Mouse (Mus musculus): ENCODE data around the gene Gnaz. TPM values are rescaled to one million over a fixed set of nuclear protein-coding genes. Genes with fewer than 3 reads are reported as not detected.

Gene Gnaz
- 0.50 and 0.79 TPM in 2 replicates for polyA plus RNA-seq (2015; fragmentation: Nextera tagmentation; extraction: Ambion mirVana)

GRCm38 (mm10) chr10:74966850-74967451 lies at the start of gene Gnaz:
TSS of gene Gnaz (plus strand) at chr10:74967177.

GRCm38 (mm10) chr10:75032395-75032794 lies 65.4 kb downstream of the Gnaz start, which contains the start of gene Rsph14:
TSS of gene Rsph14 (minus strand) at chr10:75032586.

GRCm38 (mm10) chr10:75036883-75037379 lies 70.0 kb downstream of the Gnaz start, which contains the start of gene Rab36:
TSS of gene Rab36 (plus strand) at chr10:75037058.

GRCm38 (mm10) chr10:75060217-75060842 lies 93.4 kb downstream of the Gnaz start, which contains the start of gene Bcr:
TSS of gene Bcr (plus strand) at chr10:75060592.

Other genes with a start within 250 kb of the Gnaz start
- not detected in 2 replicates for gene Rsph14, start 65.4 kb downstream of the Gnaz start, polyA plus RNA-seq (2015; fragmentation: Nextera tagmentation; extraction: Ambion mirVana)
- 1.4 and 2.1 TPM in 2 replicates for gene Rab36, start 69.9 kb downstream of the Gnaz start, polyA plus RNA-seq (2015; fragmentation: Nextera tagmentation; extraction: Ambion mirVana)
- gene Bcr, start 93.4 kb downstream of the Gnaz start, polyA plus RNA-seq (2015; fragmentation: Nextera tagmentation; extraction: Ambion mirVana), result 2.1 and 3.1 TPM in 2 replicates
- gene Specc1l, start 244.9 kb downstream of the Gnaz start, polyA plus RNA-seq (2015; fragmentation: Nextera tagmentation; extraction: Ambion mirVana), result 10.0 and 11.5 TPM in 2 replicates